Mouse (Mus musculus) small intestine, adult 2 months (tissue): ENCODE data around the gene Sh2d1b2.

ENCODE experiments used
- CTCF ChIP-seq: fragments of 200-500 bp; IDR thresholded peaks from 2 replicates; pipeline ENCODE4 v1.5.1; 2012; ENCODE audit warnings: low read depth, mild to moderate bottlenecking, control low read depth, inconsistent platforms, low read length, moderate library complexity, mixed read lengths; ENCODE audit not compliant: insufficient replicate concordance, insufficient read length; ENCODE audit errors: extremely low read depth
- POLR2A ChIP-seq: fragments of 200-500 bp; IDR thresholded peaks from 2 replicates; pipeline ENCODE4 v1.6.1; 2012; ENCODE audit warnings: low read depth, mild to moderate bottlenecking, control low read depth, inconsistent platforms, low read length, moderate library complexity

DNA sequence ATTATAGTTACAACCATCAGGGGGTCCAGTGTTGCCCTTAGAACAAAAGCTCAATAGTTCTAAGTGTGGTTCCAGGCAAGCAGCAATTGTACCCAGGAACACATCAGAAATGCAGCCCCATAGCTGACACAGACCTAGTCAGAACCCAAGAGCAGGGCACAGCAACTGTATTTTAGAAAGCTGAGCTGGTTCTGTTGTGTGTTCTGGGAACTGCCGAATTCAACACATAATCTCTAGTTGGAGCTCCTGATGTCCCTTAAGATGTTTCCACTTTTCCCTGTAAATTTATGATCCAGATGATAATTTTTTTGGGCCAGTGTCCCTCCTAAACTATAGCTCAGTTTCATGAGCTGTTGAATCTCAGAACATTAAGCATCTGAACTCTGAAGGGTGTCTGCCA, 40.6 kb upstream of the Sh2d1b2 start:
- no peak for TF ChIP-seq CTCF
- no peak for TF ChIP-seq POLR2A
